Mouse (Mus musculus) heart, postnatal 10 days (tissue): Measurements from ENCODE around the gene Atp10a. TPM values are rescaled to one million over a fixed set of nuclear protein-coding genes. Genes with fewer than 3 reads are reported as not detected.

Experiments
- DNase-seq, 2 experiments: peaks; one replicate each; pipeline ENCODE4 v3.0.0; 2021
- intact Hi-C: fragments of 180-260 bp; cut with DNase I; formaldehyde crosslinking; loops from one replicate; pipeline ENCODE4 v1.15.1; 2025
- total RNA-seq, 2 experiments: library from RNA; stranded (reverse); gene quantifications; 2 replicates each; pipeline ENCODE4 v1.2.3; 2021

Gene Atp10a
- total RNA-seq, 2 experiments from 2014 or later: 2.4 TPM

GRCm38 (mm10) chr7:58873676-58874075 lies 217.7 kb downstream of the Atp10a start:
- DNase-seq: no peak
- intact Hi-C loops: loop anchor here (10.0 kb wide), 1 partner anchor 289 kb away; no protein-coding TSS in a partner anchor
